Mouse (Mus musculus): Measurements from ENCODE around the gene Oxsm.

Gene Oxsm

DNA sequence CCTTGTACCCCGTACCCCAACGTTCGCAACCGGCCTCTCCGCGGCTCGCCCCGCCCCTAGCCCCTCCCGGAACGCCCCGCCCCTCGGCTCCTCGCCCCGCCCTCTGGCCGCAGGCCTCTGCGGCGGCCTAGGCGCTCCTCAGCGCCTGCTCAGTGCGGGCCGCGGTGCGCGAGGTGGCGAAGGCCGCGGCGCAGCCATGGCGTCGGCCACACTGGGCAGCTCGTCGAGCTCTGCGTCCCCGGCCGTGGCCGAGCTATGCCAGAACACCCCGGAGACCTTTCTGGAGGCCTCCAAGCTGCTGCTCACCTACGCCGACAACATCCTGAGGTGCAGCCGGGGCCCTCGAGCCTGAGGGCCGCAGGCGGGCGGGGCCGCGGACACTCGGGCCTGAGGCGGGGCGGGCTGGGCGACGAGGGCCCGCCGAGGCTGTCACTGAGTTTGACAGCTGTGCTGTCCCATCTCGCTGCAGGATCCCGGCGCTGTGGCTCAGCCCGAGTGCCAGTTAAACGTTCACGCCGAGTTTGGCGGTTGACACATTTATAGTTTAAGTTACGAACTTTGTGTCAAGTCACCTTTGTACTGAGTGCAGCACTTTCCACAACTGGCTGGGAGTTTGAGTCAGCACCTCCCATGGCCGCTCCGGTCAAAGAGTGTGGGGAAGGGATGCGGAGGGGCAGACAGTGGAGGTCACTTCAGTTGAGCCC lies at the start of gene Oxsm, which contains the start of gene Ngly1:
Oxsm (minus strand) TSS at position 638 of the 704 bp plus-strand sequence.
Ngly1 (plus strand) TSS at position 110 of the 704 bp plus-strand sequence.
- DNase-seq (ENCODE audit: low read depth) = no peak

DNA sequence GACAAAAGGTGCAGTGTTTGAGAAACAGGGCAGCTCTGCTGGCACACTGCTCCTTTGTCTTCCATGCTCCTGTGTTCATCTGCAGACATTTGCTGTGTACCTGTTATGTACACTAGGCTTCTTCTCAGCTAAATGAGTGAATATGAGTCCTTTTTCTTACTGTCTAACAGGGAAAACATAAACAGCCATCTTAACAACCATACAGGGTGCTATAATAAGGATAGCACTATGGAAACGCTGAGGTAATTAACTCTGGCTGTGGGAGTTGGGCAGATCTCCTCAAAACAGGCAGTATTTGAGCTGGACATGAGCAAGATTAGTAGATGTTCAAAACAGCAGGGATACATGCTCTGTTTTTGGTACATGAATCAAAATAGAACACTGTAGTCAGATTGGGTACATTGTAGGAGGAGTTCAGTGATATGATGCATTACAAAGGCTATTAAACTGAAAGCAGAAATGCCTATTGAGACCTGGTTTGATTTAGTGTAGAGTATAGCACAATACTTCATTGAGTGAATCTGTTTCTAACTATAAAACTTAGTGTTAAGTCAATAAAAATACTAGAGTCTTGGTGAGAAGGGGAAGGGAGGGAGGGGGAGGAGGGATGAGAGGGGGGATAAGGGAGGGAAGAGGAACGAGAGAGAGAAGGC lies 47.3 kb upstream of the Oxsm start:
- DNase-seq (ENCODE audit: low read depth) = no peak

DNA sequence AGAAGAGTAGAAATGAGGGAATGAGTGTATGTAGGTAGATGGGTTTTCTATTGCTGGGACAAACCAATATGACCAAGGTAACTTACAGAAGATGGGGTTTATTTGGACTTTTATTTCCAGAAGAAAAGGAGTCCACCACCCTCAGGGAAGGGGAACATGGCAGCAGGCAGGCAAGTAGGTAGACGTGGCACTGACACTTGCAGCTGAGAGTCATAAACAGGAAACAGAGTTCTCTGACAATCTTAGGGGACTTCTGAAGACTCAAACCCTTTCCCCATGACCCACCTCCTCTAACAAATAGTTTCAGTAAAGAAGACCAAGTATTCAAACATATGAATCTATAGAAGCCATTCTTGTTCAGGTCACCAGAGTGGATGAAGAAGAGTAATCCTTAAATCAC lies 44.3 kb upstream of the Oxsm start:
- DNase-seq (ENCODE audit: low read depth) = no peak

DNA sequence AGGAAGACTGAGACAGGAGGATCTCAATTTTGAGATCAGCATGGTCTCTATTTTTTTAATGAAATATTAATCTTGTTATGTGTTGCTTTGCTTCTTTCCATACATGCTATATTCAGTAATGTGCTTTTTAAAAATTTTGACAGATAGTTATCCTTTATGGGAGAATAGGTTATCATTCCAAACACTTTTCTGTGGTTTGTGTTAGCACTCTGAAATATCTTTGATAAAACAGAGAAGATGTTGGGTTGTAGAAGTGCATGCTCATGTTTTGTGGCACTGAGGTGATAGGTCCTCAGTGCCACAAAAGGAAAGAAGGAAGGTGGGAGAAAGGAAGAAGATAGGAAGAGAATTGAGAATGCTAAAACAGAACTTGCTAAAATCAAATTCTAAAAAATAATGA lies 43.4 kb upstream of the Oxsm start:
- no peak for DNase-seq (ENCODE audit: low read depth)

DNA sequence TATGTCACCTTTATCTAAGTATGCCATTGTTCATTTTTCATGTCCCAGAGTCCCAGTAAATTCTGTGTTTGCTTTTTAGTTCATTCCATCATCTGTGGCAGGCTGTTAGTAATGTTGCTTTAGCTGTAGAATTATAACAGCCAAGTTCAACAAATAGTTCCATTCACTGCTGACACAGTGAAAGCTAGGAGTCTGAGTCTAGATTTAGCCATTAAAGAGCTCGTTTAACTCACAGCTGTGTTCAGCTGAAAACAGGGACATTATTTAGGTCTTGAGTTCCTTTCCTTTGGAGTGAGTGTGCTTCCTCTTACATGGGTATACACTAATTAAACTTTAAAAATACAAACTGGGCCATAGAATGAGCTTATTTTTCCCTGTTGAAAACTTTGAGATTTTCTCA lies 42.8 kb upstream of the Oxsm start:
- DNase-seq (ENCODE audit: low read depth) = no peak

DNA sequence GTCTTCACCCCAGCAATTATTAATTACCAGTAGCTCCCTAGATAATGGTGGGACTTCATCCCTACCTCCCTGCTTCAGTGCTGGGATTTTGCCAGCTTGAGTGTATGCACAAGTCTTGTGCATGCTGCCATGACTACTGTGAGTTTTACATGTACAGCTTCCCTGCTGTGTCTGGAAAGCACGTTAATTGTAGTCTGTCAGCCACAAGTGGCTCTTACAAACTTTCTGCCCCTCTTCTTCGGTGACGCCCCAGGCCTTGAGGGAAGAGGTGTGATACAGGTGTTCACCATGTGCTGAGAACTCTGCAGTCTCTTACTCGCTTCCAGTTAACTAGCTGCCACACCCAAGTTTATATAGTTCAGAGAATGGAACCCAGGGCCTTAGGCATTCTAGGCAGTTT lies 34.4 kb upstream of the Oxsm start:
- no peak for DNase-seq (ENCODE audit: low read depth)

DNA sequence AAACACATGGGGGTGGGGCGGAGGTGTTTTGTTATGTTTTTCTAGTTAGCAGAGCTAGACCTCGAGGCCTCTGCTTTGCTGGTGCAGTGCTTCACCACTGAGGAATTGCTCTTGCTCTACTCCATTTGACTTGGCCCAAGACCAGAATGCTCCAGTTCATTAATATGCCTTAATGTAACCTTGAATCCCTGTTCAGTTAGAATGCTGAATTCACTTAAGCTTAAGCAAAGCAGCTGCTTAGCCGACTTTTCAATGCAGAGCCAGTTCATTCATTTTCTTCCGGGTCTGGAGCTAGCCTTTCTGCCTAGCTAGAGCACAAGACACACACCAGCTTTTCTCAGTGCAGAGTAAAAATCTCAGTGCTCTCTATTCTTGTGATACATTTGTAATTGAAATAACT lies 29.6 kb upstream of the Oxsm start:
- no peak for DNase-seq (ENCODE audit: low read depth)

DNA sequence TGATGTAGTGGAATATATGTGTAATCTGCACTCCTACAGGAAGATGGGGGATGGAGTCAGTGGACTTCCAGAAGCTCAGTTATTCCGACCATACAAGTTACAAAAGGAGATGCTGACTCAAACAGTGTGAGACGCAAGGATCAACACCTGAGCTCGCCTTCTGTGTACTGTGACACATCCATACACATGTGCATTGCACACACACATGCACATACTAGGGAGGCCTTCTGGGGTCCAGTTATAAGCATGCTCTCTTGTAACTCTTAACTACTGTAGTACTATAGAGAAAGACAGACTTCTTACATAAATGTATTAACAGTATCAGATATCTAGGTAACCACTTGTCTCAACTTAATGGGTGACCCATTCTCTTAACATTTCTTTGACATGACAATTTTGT lies 24.1 kb upstream of the Oxsm start:
- no peak for DNase-seq (ENCODE audit: low read depth)

DNA sequence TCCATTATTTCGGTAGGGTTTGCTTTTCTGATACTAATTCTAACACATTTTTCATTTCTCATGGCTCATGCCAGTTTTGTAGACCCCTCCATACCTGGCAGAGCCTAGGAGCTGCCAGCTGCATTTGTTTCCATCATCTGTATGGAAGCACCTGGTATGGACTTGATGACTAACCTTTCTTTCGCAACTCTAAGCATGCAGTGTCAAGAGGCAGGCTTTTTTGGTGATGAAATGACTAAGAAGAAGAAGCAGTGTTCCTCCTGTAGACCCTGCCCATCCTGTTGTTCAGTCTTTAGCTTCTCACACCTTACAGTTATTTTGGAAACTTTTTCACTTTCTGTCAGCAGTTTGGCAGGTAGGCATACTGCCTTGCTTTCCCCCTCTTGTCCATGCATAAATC lies 20.2 kb upstream of the Oxsm start:
- no peak for DNase-seq (ENCODE audit: low read depth)

DNA sequence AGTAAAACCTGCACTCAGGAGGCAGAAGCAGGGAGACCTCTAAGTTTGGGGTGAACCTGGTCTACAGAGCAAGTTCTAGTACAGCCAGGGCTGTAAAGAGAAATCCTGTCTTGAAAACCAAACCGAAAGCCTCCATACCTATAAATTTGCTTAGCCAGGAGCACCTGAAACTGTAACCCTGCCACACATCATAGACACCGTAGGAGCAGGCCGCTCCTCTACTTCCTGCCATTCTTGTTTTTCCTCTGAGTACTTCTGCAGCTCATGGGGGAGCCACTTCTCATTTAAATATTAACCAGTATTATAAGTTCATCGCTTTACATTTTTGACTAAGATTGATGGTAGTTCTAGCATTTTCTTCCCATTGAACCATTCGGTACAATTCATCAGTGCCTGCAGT lies 17.4 kb upstream of the Oxsm start:
- no peak for DNase-seq (ENCODE audit: low read depth)

DNA sequence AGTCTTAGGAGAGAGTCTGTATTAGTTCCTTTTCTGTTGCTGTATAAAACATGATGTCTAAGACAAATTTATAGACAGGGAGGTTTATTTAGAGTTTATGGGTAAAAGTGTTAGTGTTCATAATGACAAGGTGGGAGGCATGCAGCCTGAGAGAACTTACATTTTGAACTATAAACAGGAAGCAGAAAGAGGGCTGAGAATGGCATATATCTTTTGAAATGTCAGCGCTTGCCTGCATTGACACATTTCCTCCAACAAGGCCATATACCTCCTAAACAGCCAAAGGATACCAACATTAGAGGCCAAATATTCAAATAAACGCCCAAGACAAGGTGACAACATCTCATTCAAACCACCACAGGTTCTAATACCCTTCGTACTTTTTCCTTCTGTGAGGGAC lies 12.3 kb upstream of the Oxsm start:
- no peak for DNase-seq (ENCODE audit: low read depth)

DNA sequence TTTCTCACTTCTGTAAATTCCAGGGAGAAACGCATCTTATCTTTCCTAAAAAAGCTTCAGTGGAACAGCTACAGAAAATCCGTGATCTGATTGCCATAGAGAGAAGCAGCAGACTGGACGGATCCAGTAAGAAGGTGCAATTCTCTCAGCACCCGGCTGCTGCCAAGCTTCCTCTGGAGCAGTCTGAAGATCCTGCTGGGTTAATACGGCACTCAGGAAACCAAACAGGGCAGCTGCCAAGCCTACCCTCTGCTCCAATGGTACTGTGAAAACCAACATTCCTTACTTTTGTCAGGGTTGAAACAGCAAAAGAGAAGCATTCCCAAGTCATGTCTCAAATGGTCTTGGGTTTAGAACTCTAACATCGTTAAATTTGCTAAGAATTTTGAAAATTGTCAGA lies 10.9 kb upstream of the Oxsm start:
- DNase-seq (ENCODE audit: low read depth) = no peak

DNA sequence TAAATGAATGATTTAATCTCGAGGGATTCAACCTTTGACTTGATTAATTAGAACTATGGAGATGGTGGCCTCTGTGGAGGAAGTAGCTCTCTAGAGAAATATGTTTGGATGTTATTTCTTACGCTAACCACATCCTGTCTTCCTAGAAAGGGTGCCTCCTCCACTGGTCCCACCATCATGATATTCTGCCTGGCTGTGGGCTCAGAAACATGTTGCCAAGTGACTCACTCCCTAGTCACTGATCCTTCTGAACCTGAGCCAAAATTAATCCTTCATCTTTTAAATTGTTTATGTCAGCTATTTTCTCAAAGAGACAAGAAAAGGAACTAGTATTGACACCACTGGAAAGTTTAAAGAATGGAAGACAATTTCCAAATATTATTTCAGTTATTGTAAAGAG lies 6.6 kb upstream of the Oxsm start:
- DNase-seq (ENCODE audit: low read depth) = no peak

DNA sequence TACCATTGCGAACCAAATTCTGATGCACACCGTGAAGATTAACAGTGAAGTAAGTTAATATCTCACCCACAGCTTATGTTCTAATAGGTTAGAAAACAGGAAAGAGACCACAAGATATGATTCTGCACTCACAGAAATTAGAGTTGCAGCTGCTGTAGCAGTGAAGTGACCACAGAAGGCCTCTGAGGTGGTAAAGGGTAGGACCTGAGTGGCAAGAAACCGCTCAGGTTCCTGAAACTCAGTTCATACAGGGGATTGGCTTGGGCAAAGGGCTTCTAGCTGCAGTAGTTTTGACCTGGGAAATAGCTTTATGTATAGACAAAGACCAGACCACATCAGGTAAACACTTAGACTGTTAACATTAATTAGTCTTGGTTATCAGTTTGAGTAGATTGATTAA lies 6.1 kb upstream of the Oxsm start:
- DNase-seq (ENCODE audit: low read depth) = no peak

DNA sequence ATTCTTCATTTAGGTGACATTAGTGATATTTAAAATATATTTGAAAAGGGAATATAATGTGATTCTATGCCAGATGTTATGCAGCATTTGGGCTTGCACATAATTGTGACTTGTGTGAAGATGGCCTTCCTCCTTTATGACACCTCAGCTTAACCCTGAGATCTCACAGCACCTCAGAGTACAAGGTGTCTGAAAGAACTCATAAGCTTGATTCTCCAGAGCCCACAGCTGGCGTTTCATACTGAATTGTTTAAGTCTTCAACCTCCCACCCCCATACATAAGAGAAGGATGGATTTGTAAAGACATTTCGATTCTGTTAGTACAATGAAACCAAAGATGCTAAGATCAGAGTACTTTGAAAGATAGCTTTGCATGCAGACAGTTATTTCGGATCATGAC lies 491 bp upstream of the Oxsm start:
- no peak for DNase-seq (ENCODE audit: low read depth)

DNA sequence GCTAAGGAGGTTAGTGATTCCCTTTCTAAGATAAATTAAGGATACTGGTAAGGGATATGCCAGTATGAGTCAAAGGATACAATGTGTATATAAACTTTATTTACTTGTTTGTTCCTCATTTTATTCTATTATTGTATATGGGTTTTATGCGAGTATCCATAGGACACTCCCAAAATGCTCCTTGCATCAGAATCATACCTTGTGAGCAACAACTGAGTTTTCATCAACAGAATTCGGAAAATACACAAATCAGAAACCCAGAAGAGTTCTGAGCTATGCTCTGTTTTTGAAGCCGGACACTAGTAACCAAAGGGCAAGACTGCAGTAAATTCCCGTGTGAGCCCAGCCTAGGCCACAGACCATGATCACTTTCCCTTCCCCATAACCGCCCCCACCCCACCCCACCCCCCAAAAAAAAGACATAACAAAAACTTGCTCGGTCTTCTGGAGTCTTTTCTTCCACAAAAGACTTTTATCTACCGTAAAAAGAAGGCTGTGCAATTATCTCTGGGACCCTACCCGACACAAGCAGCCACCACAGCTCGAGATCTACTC lies 928 bp downstream of the Oxsm start:
- DNase-seq (ENCODE audit: low read depth) = no peak

DNA sequence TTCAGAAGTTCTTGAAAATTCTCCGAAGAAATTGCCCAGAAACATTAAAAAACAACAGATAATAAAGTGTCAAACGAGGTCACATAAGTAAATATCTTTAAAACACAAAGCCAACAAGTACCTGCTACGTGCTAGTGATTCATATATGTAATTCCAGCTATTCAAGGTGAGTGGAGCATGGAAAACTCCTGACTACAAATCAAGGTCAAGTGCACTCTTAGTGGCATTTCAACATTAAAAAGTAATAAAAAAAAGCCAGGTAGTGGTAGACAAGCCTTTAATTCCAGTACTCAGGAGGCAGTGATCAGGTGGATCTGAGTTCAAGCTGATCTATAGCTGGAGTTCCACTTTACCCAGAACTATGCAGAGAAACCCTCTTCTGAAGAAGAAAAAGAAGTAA lies 1.5 kb downstream of the Oxsm start:
- no peak for DNase-seq (ENCODE audit: low read depth)

DNA sequence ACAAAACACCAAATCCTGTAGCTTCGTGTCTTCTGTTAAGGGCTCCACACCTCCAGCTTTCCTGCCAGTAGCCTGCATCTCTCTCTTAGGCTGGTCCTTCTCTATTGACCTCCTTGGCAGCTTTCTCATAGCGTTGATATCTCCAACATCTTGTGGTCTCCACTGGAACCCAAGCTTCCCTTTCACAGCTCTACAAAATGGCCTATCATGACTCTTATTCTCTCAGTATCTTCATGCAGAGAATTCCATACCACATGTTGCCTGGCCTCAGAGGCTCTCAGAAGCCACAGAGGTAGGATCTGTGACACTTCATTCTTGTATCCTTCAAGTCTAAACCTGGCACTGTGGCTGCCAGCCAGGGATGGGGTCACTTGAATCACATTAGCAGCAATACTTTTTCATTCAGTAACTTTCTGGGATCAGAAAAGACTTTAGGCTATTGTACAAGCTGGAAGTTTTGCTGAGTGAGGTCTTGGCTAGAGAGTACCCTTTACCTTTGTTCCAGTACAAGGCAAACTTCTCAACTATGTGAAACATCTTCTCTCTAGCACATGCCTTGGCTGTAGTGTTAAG lies 3.2 kb downstream of the Oxsm start:
- no peak for DNase-seq (ENCODE audit: low read depth)

DNA sequence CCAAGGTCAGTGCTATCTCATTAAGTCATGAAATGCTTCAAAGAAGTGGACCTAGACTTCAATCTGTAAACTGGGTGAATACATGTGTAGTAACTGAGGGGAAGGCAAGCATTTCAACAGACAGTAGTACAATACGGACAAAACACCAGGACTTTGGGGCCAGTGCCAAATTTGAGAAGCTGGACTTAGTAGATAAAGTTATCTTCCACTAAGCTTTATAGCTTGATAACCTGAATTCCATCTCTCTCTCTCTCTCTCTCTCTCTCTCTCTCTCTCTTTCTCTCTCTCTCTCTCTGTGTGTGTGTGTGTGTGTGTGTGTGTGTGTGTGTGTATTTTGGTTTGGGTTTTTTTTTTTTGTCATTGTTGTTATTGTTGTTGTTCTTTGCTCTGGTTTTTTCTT lies 4.5 kb downstream of the Oxsm start:
- no peak for DNase-seq (ENCODE audit: low read depth)

DNA sequence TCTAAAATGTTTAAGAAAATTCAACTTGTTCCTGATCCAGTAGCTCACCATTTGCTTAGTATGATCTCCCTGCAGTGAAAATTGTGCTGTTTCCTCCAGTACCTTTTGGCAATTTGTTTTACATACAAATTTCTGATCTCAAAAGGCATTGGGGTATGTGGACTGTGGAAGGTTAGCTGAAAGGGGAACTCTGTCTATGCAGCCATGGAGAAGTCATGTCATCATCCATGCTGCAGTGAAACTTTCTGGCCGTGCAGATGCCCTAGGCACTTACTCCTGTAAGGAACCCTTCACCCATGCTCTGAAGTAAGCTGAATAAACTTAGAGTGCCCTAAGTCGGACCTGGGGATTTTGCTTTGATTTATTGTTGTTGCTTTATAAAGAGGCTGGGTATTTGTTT lies 5.2 kb downstream of the Oxsm start:
- DNase-seq (ENCODE audit: low read depth) = no peak

DNA sequence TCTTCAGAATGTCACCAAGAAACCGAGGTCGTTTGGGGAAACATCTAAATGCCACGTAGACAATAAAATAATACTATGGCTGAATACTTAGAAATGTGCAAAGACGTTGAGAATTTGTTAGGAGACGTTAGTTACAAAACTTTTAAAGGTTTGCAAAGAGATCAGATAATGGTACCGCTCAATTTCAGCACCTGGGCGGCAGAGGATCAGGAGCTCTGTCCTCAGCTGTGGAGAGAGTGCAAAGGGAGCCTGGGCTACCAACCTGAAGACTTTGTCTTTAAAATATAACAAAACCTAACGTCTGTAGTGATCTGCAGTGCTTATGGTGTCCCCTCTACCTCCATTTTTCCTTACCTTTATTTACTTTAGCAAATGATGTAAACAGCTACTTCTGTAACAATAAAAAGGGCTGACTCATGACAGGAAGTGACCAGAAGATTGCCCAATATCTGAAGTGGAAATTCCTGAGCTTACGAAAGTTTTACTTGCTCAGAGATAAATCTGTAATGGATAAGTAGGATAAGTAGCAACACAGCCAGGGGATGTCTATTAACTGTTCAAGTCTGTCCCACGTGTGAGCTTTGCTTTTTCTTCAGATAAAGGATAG lies 5.9 kb downstream of the Oxsm start:
- no peak for DNase-seq (ENCODE audit: low read depth)

DNA sequence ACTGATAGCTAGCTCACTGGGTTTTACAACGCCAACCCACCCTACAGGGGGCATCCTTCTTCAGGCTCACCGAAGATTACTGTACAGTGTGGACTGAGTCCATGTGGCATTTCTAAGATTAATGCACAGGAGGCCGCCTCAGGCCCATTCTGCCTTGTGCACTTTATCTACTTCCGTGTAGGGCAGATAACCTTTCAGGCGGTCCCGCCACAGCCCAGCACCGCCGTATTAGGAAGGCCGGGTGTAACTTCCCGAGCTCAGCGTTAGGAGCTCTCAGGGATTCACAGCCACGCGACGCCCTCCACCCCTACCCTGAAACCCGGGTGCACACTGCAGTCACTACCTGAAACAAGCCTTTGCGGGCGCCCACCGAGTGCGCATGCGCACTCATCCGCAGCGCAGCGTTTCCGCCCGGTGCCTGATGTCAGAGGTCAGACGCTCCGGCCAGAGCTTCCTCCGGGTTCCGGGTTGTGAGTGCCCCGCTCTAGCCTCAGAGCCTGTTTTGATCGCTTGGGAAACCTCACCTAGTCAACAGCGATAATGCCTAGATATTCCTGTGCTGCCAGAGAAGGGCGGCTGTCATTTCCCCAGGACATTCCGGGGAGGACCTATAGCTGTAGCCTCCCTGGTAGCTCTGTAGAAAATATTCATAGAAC lies 6.5 kb downstream of the Oxsm start:
- DNase-seq (ENCODE audit: low read depth) = no peak

Measured in c-Kit-positive CD71-negative TER-119-negative erythroid progenitor cells, embryonic 14.5 days (primary cell).